Mouse (Mus musculus) heart, adult 8-10 months (tissue): Measurements from ENCODE around the gene Qsox2. TPM values are rescaled to one million over a fixed set of nuclear protein-coding genes. Genes with fewer than 3 reads are reported as not detected.

Source experiments
- DNase-seq: peaks from one replicate; pipeline ENCODE4 v3.0.0; 2022; ENCODE audit warnings: low spot score
- total RNA-seq, 4 experiments: library from RNA; stranded (reverse); gene quantifications; 2 replicates each; pipeline ENCODE4 v1.2.4; 2022

Qsox2 gene
- total RNA-seq: 10 to 100 TPM; 13.4 to 20.0 (median 15.9) TPM

DNA sequence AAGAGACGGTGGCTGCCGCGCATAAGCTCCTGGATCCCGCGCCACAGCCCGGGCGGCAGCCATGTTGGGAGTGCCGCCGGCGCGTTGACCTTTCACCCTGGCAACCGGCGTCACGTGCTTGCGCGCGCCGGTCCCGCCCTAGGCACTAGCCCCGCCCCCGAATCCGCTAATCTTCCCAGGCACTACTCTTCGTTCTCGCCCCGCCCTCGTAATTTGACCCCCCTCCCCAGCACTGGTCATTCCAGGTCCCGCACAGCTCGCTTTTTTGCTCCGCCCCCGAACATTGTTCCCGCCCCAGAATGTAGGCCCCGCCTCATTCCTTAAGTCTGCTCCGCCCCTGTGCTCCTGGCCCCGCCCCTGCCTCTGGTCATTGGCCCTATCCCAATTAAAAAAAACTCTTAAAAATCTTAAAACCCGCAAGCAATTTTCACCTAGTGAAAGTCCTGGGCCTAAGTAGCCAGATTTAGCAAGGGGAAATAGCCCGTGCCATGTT, at the start of gene Qsox2:
TSS of gene Qsox2 (minus strand) at position 236 of the 493 bp plus-strand sequence.
- peak; percentile 86 for DNase-seq

DNA sequence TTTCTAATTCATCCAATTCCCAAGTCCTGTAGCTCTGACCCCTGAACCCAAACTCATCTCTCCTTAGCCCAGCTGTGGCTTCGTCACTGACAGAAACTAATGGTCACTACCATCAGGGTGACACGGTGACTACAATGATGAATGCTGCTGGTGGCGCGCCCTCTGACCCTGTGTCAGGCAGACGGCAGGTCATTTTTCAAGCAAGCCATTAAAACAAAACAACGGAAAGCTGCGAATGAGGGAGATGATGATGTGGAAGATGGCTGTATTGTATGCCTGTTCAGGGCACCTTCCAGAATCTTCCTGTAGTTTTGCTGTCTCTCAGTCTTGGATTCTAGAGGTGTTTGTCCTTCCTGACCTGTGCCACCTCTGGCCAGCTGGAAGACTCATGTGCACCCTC, 49.1 kb upstream of the Qsox2 start:
- DNase-seq: no peak

DNA sequence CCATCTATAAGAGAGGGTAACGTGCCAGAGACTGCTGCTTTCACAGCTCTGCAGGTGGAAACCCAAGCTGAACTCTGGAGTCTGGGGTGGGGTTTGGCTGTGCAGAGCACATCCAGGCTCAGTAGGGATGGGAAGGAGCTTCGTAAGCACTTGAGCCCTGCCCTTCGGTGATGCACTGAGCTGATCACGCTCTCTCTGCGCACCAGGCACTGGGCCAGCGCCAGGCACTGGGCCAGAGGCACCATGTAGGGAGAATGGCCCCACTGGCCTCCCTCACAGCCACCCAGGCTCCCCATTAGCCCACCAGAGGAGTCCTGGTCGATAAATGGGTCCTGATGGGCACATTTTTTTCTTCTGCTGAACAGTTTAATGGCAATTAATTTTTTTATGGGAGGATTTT, 48.5 kb upstream of the Qsox2 start:
- no peak for DNase-seq

DNA sequence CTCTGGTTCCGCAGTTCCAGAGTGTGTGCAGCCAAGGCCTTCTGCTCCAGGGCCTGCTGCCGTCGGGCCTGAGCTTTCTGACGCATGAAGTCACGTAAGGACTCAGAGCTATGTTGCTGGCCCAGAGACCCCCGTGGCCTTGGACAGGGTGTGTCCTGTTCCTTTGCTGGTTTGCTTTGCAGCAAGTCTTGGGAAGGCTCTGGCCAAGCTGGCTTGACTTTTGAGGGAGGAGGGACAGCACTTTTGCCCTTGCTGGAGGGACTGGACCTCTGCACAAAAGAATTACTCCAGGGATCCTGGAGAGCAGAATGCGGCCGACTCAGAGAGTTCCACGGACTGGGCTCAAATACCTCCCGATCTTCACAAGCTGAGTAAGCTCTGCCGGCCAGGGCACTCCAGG, 43.3 kb upstream of the Qsox2 start:
- DNase-seq: no peak

DNA sequence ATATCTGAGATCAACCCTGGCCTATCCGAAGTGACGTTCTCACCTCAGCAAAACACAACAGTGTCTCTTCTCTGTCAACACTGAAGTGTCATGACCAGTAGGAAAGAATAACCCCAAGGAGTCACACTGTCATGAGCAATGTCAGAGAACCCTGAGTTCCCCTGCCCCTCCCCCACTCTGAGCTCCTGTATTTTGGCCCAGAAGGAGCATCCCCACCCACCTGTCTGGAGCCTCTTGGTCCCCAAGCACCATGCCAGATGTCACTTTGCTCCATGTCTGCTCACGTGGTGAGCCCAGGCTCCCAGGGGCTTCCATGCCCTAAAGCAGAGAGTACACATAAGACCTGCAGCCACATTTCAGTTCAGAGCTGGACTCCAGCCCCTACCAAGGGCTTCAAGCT, 42.4 kb upstream of the Qsox2 start:
- no peak for DNase-seq

DNA sequence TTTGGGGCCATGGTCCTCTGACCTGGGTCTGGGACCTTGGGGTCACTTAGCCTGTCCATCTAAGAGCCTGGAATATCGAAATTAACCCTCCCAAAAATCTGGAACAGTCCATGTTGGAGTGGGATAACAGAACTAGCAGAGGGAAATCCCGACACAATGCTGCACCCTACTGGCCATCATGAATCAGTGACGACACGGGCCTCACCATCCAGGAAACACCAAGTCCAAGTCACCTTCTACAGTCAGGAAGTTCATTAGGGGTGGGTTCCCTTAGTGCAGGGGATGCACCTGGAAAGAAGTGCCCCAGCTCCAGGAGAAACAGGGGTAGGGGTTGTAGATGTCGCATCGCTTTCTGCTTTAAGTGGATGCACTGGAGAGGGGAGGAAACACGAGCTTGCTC, 36.3 kb upstream of the Qsox2 start:
- DNase-seq: peak; percentile 49

DNA sequence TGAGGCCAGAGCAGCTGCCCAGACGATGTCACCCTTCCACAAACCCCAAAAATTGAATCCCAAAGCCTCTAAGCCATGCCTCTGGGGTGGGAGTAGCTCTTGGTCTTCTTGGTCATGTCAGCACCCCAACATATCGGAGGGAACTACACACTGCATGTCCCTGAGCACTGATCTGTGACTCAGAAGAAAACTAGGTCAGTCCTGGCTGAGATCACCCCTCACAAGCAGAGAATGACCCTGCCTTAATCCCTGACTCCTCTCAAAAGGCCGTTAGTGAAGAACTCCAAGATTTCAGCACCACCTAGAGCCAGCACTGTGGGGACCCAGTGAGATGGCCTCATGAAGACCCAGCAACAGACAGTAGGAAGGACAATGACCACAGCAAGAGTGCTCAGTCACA, 30.9 kb upstream of the Qsox2 start:
- no peak for DNase-seq

DNA sequence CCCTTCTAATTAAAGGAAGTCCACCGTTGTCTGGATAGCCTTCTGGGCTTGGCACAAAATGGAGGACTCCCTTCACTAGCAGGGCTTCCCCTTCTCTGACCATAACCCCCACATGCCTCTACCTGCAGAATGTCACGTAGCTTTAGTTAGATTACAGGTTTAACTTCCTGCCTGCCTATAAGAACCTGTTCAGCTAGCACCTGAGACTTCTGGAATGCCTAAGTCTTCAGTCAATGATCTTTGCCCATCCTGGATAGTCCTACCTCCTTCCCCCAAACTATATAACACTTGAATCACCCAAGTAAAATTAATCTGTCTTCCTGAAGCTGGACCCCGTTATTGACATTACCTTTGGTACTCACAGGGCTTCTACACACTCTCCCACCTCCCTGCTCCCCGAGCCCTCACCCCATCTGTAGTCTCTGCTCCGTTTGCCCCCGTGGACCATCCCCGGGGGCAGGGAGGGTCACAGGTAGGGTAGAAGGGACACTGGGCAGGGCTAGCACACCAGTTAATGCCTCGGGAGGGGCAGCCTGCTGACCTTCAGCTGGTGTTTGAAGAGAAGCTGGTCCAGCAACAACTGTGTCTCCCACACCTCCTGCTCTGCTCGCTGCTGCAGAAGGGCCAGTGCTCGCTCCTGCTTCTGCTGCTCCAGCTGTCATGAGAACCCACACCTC, 28.9 kb upstream of the Qsox2 start:
- no peak for DNase-seq

DNA sequence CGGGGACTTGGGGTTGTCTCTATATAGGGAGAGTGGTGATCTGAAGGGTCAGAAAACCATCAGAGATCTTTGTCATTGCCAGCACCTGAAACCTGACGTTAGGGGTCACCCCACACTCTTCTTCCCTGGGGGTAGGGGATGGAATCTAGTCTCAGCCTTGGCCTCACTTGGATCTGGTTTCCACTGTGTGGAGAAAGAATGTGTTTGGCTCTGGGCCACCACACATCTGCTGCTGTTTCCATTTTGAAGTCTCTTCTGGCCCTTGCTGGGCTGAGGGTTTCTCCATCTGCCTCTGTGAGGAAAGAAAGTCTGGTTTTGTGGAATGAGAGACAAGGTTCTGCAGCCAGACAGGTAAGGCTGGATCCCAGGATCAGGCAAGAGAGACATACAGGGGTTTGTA, 27.8 kb upstream of the Qsox2 start:
- DNase-seq: no peak

DNA sequence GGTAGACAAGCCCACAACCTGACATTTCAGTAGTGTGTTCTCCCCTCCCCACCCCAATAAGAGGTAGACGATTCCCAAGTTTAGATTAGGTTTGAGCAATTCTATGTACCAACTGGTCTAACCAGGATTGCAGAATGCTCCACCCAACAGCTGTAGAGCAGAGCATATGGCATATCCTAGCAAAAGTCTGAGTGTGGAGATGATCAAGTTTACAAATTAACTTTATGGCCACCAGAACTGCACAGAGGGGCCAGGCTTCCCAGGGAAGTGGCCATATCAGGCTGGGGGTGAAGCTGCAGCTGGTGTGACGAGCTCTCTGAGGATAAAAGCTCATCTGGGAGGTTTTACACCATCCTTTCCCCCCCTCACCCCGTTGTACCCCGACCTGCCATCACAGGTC, 27.3 kb upstream of the Qsox2 start:
- DNase-seq: no peak

DNA sequence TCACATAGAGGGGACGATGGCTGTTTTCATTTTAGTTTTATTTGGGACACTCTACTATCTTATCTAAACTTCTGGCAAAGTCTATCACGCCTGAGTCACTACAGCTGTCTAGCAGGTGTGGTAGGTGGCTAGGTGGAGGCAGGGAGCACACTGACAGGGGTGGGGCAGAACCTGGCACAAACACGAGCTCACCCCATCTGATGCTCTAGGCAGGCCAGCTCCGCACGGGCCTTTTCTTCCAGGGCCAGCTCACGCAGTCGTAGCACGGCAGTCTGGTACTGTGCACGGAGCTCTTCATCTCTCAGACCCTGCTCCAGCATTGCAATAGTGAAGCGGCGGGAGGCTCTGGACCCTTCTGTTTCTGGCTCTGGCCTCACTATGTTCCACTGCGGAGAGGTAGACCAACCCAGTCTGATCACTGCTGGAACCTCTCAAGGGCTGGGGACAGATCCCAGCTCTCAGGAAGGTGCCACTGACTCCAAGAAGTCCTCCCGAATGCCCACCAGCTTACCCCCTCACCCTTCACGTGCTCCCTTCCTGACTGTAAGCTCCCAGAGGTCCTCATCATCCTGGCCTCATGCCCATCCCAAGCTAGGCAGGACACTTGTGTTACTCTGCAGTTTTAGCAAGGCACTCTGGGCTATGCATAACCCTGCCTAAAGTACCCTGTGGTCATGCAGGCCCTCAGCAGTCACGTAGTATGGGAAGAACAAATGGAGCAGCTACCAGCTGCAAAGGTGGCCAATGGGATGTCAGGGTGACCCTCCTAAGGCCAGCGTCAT, 20.2 kb upstream of the Qsox2 start:
- DNase-seq: no peak

DNA sequence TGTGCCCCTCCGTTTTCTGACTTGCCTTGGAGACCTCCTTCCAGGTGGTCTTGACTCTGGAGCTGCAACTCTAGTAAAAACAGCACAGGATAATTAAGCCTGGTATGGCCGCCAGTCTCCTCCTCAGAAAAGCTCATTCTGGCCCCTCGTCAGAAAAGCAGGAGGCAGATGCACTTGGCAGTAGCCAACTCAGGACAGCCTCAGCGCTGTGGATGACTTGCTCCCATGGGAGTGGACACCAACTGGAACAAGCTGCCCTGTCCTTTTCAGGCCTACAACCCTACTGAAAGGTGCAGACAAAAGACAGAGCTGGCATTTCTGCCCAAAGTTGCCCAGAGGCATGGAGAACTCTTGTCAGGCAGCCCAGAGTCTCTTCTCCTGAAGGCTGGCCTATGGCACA, 17.5 kb upstream of the Qsox2 start:
- DNase-seq: no peak

DNA sequence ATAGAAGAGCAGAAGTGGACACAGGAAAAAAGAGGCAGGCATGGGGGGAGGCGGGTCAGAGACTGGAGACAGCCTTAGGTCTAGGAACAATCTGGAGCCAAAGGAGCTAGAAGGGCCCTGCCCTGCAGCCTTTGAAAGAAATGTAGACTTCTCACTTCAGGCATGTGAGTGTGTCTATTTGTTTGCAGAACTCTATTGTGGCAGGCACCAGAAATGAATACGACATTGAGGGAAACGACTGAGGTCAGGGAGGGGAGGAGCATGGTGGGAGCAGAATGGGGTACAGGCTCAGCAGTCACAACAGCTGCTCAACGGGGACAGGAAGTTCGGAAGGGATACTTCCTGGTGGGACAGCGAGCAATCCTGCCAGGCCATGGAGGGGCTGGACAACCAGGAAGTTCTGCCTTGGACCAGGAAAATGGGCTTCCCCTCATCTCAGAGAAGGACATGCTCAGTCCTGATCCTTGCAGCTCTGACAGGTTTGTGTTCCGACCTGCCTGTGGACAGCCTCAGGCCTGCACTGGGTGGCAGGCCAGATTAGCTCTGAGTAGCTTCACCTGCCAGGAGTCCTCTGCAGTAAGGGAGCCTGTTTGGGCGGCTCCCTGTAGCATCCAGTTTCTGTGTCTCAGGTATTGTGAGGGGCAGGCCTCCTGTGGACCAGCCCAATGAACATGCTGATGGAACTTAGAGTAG, 15.3 kb upstream of the Qsox2 start:
- DNase-seq: no peak

DNA sequence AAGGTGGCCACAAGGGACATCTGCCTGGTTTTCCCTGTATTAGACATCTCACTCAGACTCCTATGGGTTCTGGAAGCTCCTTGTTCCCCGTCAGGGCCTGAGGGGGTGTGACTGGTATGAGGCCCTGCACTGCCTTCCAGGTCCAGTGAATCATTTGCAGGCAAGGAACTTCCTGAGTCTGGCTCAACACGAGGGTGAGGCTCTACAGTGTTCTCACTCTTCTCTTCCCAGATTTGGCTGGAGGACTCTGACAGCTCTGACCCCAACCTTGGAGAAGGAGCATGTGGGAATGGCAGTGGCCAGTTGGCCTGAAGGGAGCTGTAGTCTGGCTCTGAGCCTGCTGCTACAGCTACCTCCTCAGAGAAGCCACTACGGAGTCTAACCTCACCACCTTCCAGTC, 10.2 kb upstream of the Qsox2 start:
- no peak for DNase-seq

DNA sequence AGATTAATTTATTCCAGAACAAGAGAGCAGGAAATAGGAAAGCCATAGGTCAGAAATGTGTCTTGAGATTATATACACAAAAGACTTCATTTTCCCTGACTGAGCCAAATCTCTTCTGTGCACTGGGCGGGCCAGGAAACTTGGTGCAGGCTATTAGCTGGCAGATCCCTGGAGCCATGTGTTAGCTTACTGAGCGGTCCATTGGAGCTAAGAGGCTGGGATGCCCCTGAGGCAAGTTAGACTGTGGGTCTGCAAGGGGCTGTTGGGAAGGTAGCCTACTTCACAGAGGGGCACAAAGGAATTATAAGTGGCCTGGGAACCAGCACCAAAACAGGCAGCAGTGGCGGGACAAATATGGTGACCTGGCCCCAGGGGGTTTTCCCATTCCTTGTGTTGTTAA, 3.5 kb upstream of the Qsox2 start:
- DNase-seq: no peak

DNA sequence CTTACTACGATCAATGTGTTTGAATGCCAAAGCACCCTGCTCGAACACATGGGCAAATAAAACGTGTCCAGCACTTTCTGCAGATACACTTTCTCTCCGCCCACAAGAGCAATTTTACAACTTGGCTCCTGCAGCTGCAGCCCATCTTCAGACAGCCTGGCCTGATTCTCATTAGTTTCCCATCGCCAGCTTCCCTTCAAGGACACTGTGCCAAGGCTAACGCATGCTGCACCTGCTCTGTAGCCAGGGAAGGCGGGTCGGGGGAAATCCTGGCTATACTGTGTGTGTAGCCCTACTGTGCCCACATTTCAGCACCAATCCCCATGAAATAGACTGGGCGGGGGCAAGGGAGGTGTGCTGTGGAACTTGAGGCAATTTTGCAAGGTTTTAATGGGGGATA, 3.0 kb upstream of the Qsox2 start:
- DNase-seq: no peak

DNA sequence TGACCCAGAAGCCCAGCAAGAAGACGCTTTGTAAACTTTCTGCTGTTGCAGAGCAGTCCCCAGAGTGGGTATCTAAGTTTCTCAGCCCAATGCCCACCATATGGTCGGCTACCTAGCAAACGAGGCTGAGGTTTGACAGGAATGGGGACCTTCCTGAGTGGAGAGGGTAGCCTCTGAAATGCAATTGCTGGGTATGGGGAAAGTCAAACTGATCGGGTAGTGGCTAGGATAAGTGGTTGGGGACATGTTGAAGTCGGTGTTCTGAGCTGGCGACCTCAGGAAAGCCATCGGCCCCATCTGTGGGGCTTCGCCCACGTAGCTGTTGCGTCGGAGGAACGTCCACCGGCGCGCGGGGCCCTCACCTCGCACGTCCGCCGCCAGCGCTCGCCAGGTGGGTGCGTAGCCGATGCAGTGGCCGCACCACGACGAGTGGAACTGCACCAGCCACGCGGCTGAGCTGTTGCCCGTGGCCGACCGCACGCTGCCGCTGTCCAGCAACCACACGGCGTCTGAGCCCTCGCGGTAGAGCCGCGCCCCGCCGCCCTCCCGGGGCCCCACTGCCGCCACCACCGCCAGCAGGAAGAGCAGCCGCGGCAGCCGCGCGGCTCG, 540 bp downstream of the Qsox2 start:
- DNase-seq: no peak

DNA sequence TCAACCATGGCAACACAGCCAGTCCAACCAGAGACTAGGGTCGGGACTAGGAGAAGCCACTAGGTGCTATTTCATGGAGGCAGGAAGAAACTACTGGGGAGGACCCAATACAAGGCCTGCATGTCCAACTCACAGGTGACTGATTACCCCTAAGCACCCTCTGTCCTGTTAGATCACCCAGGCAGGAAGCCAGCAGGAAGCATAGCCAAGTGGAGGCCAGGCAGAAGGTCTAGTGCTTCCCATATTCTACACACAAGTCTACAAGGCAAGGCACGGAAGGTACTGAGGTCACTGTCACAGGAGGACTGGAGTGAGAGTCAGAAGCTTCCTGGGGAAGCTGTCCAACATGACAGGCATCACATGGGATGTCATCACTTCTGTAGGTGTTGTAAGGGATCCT, 2.6 kb downstream of the Qsox2 start:
- peak; percentile 27 for DNase-seq

DNA sequence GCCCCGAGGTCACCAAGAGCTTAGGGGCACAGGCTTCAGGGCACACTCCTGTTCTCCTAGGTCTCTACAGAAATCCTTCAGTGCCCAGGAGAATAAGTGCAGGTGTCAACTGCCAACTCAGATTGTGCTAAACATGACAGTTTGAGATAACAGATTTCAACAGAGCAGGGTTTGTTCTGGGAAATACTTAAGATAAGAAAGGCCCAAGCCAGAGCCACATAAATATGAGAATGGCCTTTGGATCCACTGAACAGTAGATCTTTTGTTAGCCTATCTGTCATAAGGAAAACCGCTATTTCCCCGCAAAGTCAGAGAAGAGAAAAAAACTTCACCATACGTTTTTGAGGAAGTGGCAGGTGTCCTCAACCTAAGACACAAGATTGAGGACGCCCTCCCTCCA, 3.1 kb downstream of the Qsox2 start:
- DNase-seq: no peak

DNA sequence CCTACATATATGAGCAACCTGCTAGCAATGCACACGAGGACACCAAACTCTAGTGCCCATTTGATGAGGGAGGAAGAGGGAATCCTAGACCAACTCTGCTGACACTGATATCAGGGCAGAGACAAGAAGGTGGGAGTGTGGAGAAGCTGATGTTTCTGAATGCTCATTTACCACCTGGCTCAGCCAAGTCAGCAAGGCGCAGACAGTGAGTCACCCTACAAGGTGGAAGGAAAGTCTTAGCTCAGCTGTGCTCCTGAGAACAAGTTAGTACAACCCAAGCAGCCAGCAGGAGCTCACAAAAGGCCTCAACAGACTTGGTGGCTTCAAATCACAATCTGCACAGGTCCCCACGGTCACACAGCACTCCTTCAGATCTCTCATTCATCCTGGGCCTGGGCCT, 6.0 kb downstream of the Qsox2 start:
- DNase-seq: no peak

DNA sequence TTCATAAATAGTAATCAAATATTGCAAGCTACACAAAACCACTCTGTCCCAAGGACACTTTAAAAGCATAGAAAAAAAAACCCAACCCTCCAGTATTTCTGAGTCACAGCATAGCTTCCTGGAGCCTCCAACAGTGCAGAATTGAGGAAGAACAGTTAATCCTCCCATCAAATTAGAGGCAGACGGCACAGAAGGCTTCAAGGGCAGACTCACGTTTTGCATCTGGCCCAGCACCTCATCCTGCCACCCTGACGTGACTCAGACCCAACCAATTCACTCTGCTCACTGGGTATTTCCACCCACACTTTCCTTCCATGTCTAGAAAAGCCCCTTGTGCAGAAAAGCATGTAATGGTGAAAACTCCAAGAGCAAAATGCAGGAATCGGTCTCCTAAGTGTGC, 7.1 kb downstream of the Qsox2 start:
- no peak for DNase-seq

DNA sequence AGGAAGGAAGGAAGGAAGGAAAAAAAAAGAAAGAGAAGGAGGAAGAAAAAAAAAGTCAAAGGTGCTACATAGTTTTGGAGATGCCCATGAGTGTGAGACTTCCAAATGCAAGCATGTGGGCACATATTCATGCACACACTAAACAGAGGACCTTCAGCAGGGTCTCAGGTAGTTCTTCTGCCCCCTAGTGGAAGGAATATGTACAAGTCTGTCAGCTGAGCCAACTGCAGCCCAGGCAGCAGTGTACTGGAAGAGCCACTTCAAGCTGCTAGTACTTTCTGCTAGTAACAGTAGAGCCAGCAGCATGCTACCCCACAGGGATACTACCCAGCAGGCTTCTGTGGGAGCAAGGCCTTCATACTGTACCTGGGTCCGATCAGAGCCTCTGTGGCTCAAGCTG, 9.5 kb downstream of the Qsox2 start:
- DNase-seq: peak; percentile 44
